Mouse (Mus musculus): ENCODE measurements around the gene Gtdc1. TPM values are rescaled to one million over a fixed set of nuclear protein-coding genes. Genes with fewer than 3 reads are reported as not detected.

The Gtdc1 gene
- total and polyA plus RNA-seq, 2 experiments from 2014 or later = 11.9 to 13.9 TPM

DNA sequence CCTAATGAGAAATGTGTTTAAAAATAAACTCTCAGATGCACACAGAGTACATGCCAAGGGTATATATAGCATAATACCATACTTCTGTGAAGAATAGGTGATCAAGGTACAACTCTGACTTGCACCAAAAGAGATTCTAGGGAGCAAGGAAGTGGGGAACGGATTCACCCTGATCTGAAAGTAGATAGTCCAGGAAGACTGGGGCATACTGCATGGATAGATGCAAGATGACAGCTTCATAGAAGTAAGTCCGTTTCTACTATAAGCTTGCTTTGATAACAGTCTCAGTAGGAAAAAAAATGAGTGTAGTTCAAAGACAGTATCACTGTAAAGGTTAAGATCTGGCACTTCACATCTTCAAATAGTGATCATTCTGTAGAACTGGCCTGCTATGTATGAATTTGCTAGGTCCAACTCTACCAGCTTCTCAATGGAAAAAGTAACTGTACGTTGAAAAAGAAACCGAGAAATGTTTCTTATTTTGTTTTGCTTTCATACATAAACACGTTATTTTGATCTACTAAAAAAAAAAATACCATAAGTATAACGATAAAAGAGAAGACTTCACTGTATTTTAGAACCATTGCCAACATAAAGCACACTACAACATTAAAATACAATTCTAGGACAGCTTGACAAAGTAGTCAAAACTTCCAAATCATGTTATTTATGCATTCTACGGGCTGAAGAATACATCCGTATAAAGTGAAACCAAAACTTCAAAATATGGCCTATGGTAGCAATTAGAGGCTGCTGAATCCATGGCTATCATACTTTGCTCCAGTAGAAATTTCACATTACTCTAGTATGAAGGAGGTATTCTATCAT is 4.2 kb downstream of the Gtdc1 start:
- no peak overlapping the region for H3K4me3 ChIP-seq (ENCODE audit: low read depth, low read length)
- no peaks in the 10 kb centered on the region for H3K36me3 ChIP-seq (replicated peaks; ENCODE audit: control insufficient read depth, insufficient read depth, low read length)
- peak overlapping the region; percentile 23; the same call in 1 of the 2 replicates for H3K4me2 ChIP-seq (ENCODE audit: low read depth, low read length)
- H3K27ac ChIP-seq (ENCODE audit: low read depth) = no peak overlapping the region
- no peak for TF ChIP-seq CTCF (IDR thresholded peaks at IDR 0.05; ENCODE audit: low read depth)
- no peak for TF ChIP-seq EP300 (IDR thresholded peaks at IDR 0.05; ENCODE audit: low read depth)
- 0 out of 2 replicates have a peak overlapping the region, but pooled peaks have one; percentile 30 for H3K9ac ChIP-seq (replicated peaks; ENCODE audit: low read depth, low read length)
- H3K4me1 ChIP-seq (ENCODE audit: control insufficient read depth, insufficient read depth) = peaks cover 10% of the 10 kb centered on the region
- H3K27me3 ChIP-seq (ENCODE audit: control insufficient read depth, insufficient read depth, low read length) = no peaks in the 10 kb centered on the region
- H3K9me3 ChIP-seq (replicated peaks; ENCODE audit: control insufficient read depth, low read length) = no peaks in the 10 kb centered on the region
- WGBS = 82% methylated on average over 8 of the region's 8 CpGs
- ATAC-seq (ENCODE audit: insufficient read depth, low read depth) (no peak), DNase-seq (ENCODE audit: low spot score) (no peak)

DNA sequence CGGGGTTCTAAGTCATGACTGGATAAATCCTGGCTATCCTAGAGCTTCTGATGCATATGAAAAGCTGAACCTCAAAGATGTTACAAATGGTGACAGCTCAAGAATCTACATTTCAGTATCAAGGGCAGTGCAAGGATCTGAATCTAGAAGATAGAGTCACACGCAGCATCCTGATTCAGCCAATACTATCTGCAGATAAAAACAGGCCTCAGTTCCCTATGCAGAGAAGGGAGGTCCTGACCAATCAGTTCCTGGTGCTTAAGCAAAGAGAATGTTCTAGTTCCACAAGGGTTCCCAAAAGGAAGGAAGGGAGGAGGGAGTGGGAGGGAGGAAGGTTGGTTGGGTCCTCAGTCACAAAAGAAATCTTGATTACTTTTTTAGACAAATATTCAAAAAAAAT is 5.0 kb downstream of the Gtdc1 start:
- no peak for DNase-seq (ENCODE audit: low spot score)
- no peak for TF ChIP-seq CTCF (IDR thresholded peaks at IDR 0.05; ENCODE audit: low read depth)
- no peak for TF ChIP-seq EP300 (IDR thresholded peaks at IDR 0.05; ENCODE audit: low read depth)
- Histone ChIP-seq H3K4me2 (ENCODE audit: low read depth, low read length) (no peak overlapping the region), H3K4me1 (ENCODE audit: control insufficient read depth, insufficient read depth) (peaks cover 10% of the 10 kb centered on the region), H3K9me3 (replicated peaks; ENCODE audit: control insufficient read depth, low read length) (no peaks in the 10 kb centered on the region), H3K36me3 (replicated peaks; ENCODE audit: control insufficient read depth, insufficient read depth, low read length) (no peaks in the 10 kb centered on the region), H3K27me3 (ENCODE audit: control insufficient read depth, insufficient read depth, low read length) (no peaks in the 10 kb centered on the region), H3K4me3 (ENCODE audit: low read depth, low read length) (no peak overlapping the region), H3K9ac (replicated peaks; ENCODE audit: low read depth, low read length) (no peak overlapping the region), H3K27ac (ENCODE audit: low read depth) (no peak overlapping the region)
- no peak for ATAC-seq (ENCODE audit: insufficient read depth, low read depth)
- WGBS = 70% methylated on average over 2 of the region's 2 CpGs

DNA sequence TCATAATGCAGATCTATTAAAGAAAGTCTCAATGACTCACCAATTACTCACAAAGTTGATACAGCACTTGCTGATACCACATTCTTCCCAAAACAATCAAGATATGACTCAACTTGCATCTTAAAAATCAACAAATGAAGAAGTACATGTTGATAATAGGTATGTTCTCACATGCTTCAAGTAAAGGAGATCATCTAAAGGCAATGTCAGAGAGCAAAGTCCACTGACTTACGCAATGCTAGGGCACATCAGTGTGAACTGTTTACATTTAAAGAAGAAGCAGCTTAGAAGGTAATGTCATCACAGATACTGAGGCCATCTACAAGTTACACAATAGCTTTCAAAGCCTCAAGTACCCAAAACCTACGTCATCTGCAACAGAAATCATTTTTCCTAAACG is 7.0 kb downstream of the Gtdc1 start:
- Histone ChIP-seq H3K36me3 (replicated peaks; ENCODE audit: control insufficient read depth, insufficient read depth, low read length) (no peaks in the 10 kb centered on the region), H3K4me2 (ENCODE audit: low read depth, low read length) (no peak overlapping the region), H3K27ac (ENCODE audit: low read depth) (no peak overlapping the region), H3K9ac (replicated peaks; ENCODE audit: low read depth, low read length) (no peak overlapping the region), H3K4me1 (ENCODE audit: control insufficient read depth, insufficient read depth) (0 out of 2 replicates have a peak, but pooled peaks cover 5% of the 10 kb centered on the region), H3K9me3 (replicated peaks; ENCODE audit: control insufficient read depth, low read length) (no peaks in the 10 kb centered on the region), H3K27me3 (ENCODE audit: control insufficient read depth, insufficient read depth, low read length) (no peaks in the 10 kb centered on the region), H3K4me3 (ENCODE audit: low read depth, low read length) (no peak overlapping the region)
- TF ChIP-seq CTCF (IDR thresholded peaks at IDR 0.05; ENCODE audit: low read depth) (no peak), EP300 (IDR thresholded peaks at IDR 0.05; ENCODE audit: low read depth) (no peak)
- ATAC-seq (ENCODE audit: insufficient read depth, low read depth) (no peak), DNase-seq (ENCODE audit: low spot score) (no peak)
- WGBS = 62% methylated on average over 3 of the region's 3 CpGs

DNA sequence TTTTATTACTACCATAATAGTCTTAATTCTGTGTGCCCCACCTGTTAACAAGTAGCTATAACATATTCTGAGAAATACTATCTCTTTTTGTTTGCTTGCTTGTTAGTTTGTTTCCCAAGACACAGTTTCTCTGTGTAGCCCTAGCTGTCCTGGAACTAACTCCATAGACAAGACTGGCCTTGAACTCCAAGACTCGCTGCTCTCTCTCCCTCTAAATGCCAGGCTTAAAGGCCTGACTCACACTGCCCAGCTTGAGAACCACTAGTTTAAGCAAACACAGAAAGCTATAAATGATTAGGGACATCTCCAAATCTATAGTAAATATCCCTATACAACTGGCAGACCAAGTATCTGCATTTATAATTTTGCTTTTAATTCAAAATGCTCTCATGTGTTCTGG is 8.1 kb downstream of the Gtdc1 start:
- H3K27ac ChIP-seq (ENCODE audit: low read depth) = no peak overlapping the region
- DNase-seq (ENCODE audit: low spot score) (no peak), ATAC-seq (ENCODE audit: insufficient read depth, low read depth) (no peak)
- no peaks in the 10 kb centered on the region for H3K27me3 ChIP-seq (ENCODE audit: control insufficient read depth, insufficient read depth, low read length)
- H3K4me3 ChIP-seq (ENCODE audit: low read depth, low read length) = no peak overlapping the region
- H3K9ac ChIP-seq (replicated peaks; ENCODE audit: low read depth, low read length) = no peak overlapping the region
- no peak for TF ChIP-seq CTCF (IDR thresholded peaks at IDR 0.05; ENCODE audit: low read depth)
- TF ChIP-seq EP300 (IDR thresholded peaks at IDR 0.05; ENCODE audit: low read depth) = no peak
- H3K4me1 ChIP-seq (ENCODE audit: control insufficient read depth, insufficient read depth) = 0 out of 2 replicates have a peak, but pooled peaks cover 5% of the 10 kb centered on the region
- H3K9me3 ChIP-seq (replicated peaks; ENCODE audit: control insufficient read depth, low read length) = no peaks in the 10 kb centered on the region
- WGBS = 93% methylated on average over 1 of the region's 1 CpGs
- H3K36me3 ChIP-seq (replicated peaks; ENCODE audit: control insufficient read depth, insufficient read depth, low read length) = no peaks in the 10 kb centered on the region
- H3K4me2 ChIP-seq (ENCODE audit: low read depth, low read length) = no peak overlapping the region

DNA sequence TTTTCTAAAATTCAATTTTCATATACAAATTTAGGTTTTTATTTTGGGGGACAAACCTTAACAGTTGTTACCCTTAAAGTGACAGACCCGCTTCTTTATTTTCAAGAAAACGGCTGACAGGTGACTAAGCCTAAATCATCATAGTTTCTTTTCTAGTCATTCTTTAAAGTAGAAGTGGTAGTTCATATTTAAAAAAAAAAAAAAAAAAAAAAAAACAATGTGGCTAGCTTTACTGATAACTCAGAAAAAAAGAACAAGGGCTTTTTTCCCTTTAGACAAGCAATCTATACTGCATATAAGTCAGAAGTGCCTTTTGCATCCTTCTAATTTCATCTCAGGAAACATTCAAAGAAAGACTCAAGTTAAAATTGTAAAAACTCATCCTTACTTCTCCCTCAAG is 8.7 kb downstream of the Gtdc1 start:
- Histone ChIP-seq H3K4me2 (ENCODE audit: low read depth, low read length) (no peak overlapping the region), H3K4me1 (ENCODE audit: control insufficient read depth, insufficient read depth) (0 out of 2 replicates have a peak, but pooled peaks cover 5% of the 10 kb centered on the region), H3K9ac (replicated peaks; ENCODE audit: low read depth, low read length) (no peak overlapping the region), H3K27ac (ENCODE audit: low read depth) (no peak overlapping the region), H3K27me3 (ENCODE audit: control insufficient read depth, insufficient read depth, low read length) (no peaks in the 10 kb centered on the region), H3K4me3 (ENCODE audit: low read depth, low read length) (no peak overlapping the region), H3K9me3 (replicated peaks; ENCODE audit: control insufficient read depth, low read length) (no peaks in the 10 kb centered on the region), H3K36me3 (replicated peaks; ENCODE audit: control insufficient read depth, insufficient read depth, low read length) (no peaks in the 10 kb centered on the region)
- DNase-seq (ENCODE audit: low spot score) (no peak), ATAC-seq (ENCODE audit: insufficient read depth, low read depth) (no peak)
- 92% methylated on average over 2 of the region's 2 CpGs for WGBS
- TF ChIP-seq EP300 (IDR thresholded peaks at IDR 0.05; ENCODE audit: low read depth) (no peak), CTCF (IDR thresholded peaks at IDR 0.05; ENCODE audit: low read depth) (no peak)

All from heart, postnatal 0 days (tissue).